Mouse (Mus musculus) T-helper 17 cell (primary cell): ENCODE measurements around the gene Rnft2.

ENCODE experiments used
- in situ Hi-C, 2 experiments: fragments of 300-600 bp; cut with MboI, MseI; formaldehyde crosslinking; loops; 1 replicate in 1 of 2; 2 replicates in 1 of 2; pipeline ENCODE4 v1.15.1; 2025; ENCODE audit warnings: high pct_unique_total_duplicates in 2 of 2

Gene Rnft2

GRCm38 (mm10) chr5:118175137-118175536 lies 69.8 kb downstream of the Rnft2 start:
- in situ Hi-C loops = no loop called here

GRCm38 (mm10) chr5:118174310-118175009 lies 70.5 kb downstream of the Rnft2 start:
- in situ Hi-C loops = no loop called here

- in situ Hi-C loops = no loop called here
Observed at GRCm38 (mm10) chr5:118172078-118172723, 72.7 kb downstream of the Rnft2 start.

GRCm38 (mm10) chr5:118171665-118172064 lies 73.3 kb downstream of the Rnft2 start:
- in situ Hi-C loops = no loop called here

- in situ Hi-C loops = no loop called here
Observed at GRCm38 (mm10) chr5:118170888-118171529, 73.9 kb downstream of the Rnft2 start.

GRCm38 (mm10) chr5:118169222-118170221 lies 75.4 kb downstream of the Rnft2 start:
- in situ Hi-C loops = no loop called here

GRCm38 (mm10) chr5:118167561-118167995 lies 77.3 kb downstream of the Rnft2 start:
- in situ Hi-C loops = no loop called here

- in situ Hi-C loops = no loop called here
Observed at GRCm38 (mm10) chr5:118165462-118165861, 79.5 kb downstream of the Rnft2 start.

- in situ Hi-C loops = no loop called here
Observed at GRCm38 (mm10) chr5:118164581-118164980, 80.3 kb downstream of the Rnft2 start, which contains the start of gene Hrk. Gene Hrk, plus strand, starts transcription at chr5:118164648.

- in situ Hi-C loops = no loop called here
Observed at GRCm38 (mm10) chr5:118160691-118161090, 84.2 kb downstream of the Rnft2 start.

GRCm38 (mm10) chr5:118156976-118157375 lies 87.9 kb downstream of the Rnft2 start:
- in situ Hi-C loops = no loop called here

- in situ Hi-C loops = no loop called here
Observed at GRCm38 (mm10) chr5:118155565-118155947, 89.4 kb downstream of the Rnft2 start.

- in situ Hi-C loops = no loop called here
Observed at GRCm38 (mm10) chr5:118154839-118155564, 89.9 kb downstream of the Rnft2 start, which contains the start of gene Fbxw8. Gene Fbxw8, minus strand, starts transcription at chr5:118155464.

- in situ Hi-C loops = no loop called here
Observed at GRCm38 (mm10) chr5:118149711-118150110, 95.2 kb downstream of the Rnft2 start.

GRCm38 (mm10) chr5:118147264-118147663 lies 97.7 kb downstream of the Rnft2 start:
- in situ Hi-C loops = no loop called here

- in situ Hi-C loops = no loop called here
Observed at GRCm38 (mm10) chr5:118145999-118146679, 98.8 kb downstream of the Rnft2 start.

- in situ Hi-C loops = no loop called here
Observed at GRCm38 (mm10) chr5:118145458-118145857, 99.5 kb downstream of the Rnft2 start.

- in situ Hi-C loops = no loop called here
Observed at GRCm38 (mm10) chr5:118144770-118145169, 100.1 kb downstream of the Rnft2 start.

GRCm38 (mm10) chr5:118144327-118144726 lies 100.6 kb downstream of the Rnft2 start:
- in situ Hi-C loops = no loop called here
